ENCODE assay signal across 12 mouse cellular contexts in genomic region chr9:106355217-106355974, GRCm38 (mm10). TPM values are rescaled to one million over a fixed set of nuclear protein-coding genes. Genes with fewer than 3 reads are reported as not detected.
DNase-seq lines count a peak whose midpoint lies in the region; ATAC-seq and TF ChIP-seq lines count a peak whose summit lies in the region.
"Had no signal": no experiment of that assay in that cellular context is flagged by ENCODE, and none has a peak within 500 bp of the region (broad histone marks: within the 10 kb centered on the region; RNA-seq: fewer than 3 reads in every experiment).

No protein-coding gene starts in this region.

- H3K36me3 ChIP-seq in hindbrain, embryonic 12.5 days = no peaks in the 10 kb centered on the region
- H3K36me3 ChIP-seq in hindbrain, postnatal 0 days (ENCODE audit: insufficient read depth, low read length) = no peaks in the 10 kb centered on the region
- H3K36me3 ChIP-seq in neural tube, embryonic 13.5 days = no peaks in the 10 kb centered on the region
- no peaks in the 10 kb centered on the region for H3K36me3 ChIP-seq in neural tube, embryonic 15.5 days
- H3K36me3 ChIP-seq in limb, embryonic 11.5 days (ENCODE audit: control insufficient read depth, insufficient read depth, low read length) = no peaks in the 10 kb centered on the region; the same call in 1 of the 2 replicates
- H3K36me3 ChIP-seq: hindbrain, embryonic 13.5 days had no signal

- no peak for DNase-seq in hindbrain, postnatal 0 days (ENCODE audit: low spot score)
- no peak for DNase-seq in limb, embryonic 11.5 days (ENCODE audit: low spot score)
- no peak for DNase-seq in layer of hippocampus, postnatal 10 days (ENCODE audit: low spot score in 2 of 2)
- DNase-seq in thymus, postnatal 25 days = no peak
- DNase-seq: cerebellum, adult 8-10 months; kidney, postnatal 4 days; lung, adult 18-20 months had no signal

- H3K9me3 ChIP-seq in hindbrain, embryonic 12.5 days (replicated peaks) = no peaks in the 10 kb centered on the region
- no peaks in the 10 kb centered on the region for H3K9me3 ChIP-seq in hindbrain, postnatal 0 days (ENCODE audit: low read length)
- H3K9me3 ChIP-seq in neural tube, embryonic 13.5 days = no peaks in the 10 kb centered on the region
- H3K9me3 ChIP-seq in neural tube, embryonic 15.5 days (replicated peaks) = no peaks in the 10 kb centered on the region
- H3K9me3 ChIP-seq in limb, embryonic 11.5 days (ENCODE audit: control insufficient read depth, low read length) = no peaks in the 10 kb centered on the region
- H3K9me3 ChIP-seq: hindbrain, embryonic 13.5 days had no signal

- no peak for ATAC-seq in hindbrain, embryonic 12.5 days (ENCODE audit: low FRiP score)
- no peak for ATAC-seq in hindbrain, postnatal 0 days
- no peak for ATAC-seq in neural tube, embryonic 13.5 days (ENCODE audit: low read depth)
- ATAC-seq in neural tube, embryonic 15.5 days (ENCODE audit: low FRiP score) = no peak
- no peak for ATAC-seq in limb, embryonic 11.5 days (ENCODE audit: insufficient number of reproducible peaks, low FRiP score, low TSS enrichment, low read depth)

- no peak overlapping the region for H3K9ac ChIP-seq in hindbrain, embryonic 12.5 days
- no peak overlapping the region for H3K9ac ChIP-seq in hindbrain, postnatal 0 days (replicated peaks; ENCODE audit: low read length)
- H3K9ac ChIP-seq in neural tube, embryonic 13.5 days = no peak overlapping the region
- no peak overlapping the region for H3K9ac ChIP-seq in neural tube, embryonic 15.5 days (replicated peaks)
- H3K9ac ChIP-seq in limb, embryonic 11.5 days (ENCODE audit: low read length) = peak overlapping the region; percentile 39
- H3K9ac ChIP-seq: hindbrain, embryonic 13.5 days had no signal

- H3K4me3 ChIP-seq in hindbrain, embryonic 12.5 days = no peak overlapping the region
- H3K4me3 ChIP-seq in hindbrain, postnatal 0 days (ENCODE audit: low read length) = no peak overlapping the region
- H3K4me3 ChIP-seq in neural tube, embryonic 13.5 days = no peak overlapping the region
- no peak overlapping the region for H3K4me3 ChIP-seq in neural tube, embryonic 15.5 days (replicated peaks)
- H3K4me3 ChIP-seq in limb, embryonic 11.5 days (ENCODE audit: low read depth, low read length) = no peak overlapping the region; the same call in 1 of the 2 replicates
- H3K4me3 ChIP-seq: hindbrain, embryonic 13.5 days had no signal

- peak overlapping the region; percentile 74 for H3K27ac ChIP-seq in hindbrain, embryonic 12.5 days
- H3K27ac ChIP-seq in hindbrain, postnatal 0 days = no peak overlapping the region
- peak overlapping the region; percentile 38; the same call in 1 of the 2 replicates for H3K27ac ChIP-seq in neural tube, embryonic 13.5 days (replicated peaks)
- H3K27ac ChIP-seq in neural tube, embryonic 15.5 days (replicated peaks) = no peak overlapping the region
- peak overlapping the region; percentile 98 for H3K27ac ChIP-seq in limb, embryonic 11.5 days (replicated peaks; ENCODE audit: low read depth, low read length)

- WGBS in hindbrain, embryonic 12.5 days = 64% methylated on average over 10 of the region's 10 CpGs
- WGBS in hindbrain, postnatal 0 days = 63% methylated on average over 10 of the region's 10 CpGs
- WGBS in neural tube, embryonic 13.5 days = 69% methylated on average over 10 of the region's 10 CpGs
- 73% methylated on average over 10 of the region's 10 CpGs for WGBS in neural tube, embryonic 15.5 days
- 58% methylated on average over 10 of the region's 10 CpGs for WGBS in limb, embryonic 11.5 days

- peaks cover 26% of the 10 kb centered on the region for H3K4me1 ChIP-seq in hindbrain, embryonic 12.5 days
- no peaks in the 10 kb centered on the region for H3K4me1 ChIP-seq in hindbrain, postnatal 0 days (ENCODE audit: insufficient read depth, low read length)
- H3K4me1 ChIP-seq in neural tube, embryonic 13.5 days (replicated peaks) = peaks cover 8% of the 10 kb centered on the region
- H3K4me1 ChIP-seq in neural tube, embryonic 15.5 days = peaks cover 6% of the 10 kb centered on the region; the same call in 1 of the 2 replicates
- H3K4me1 ChIP-seq in limb, embryonic 11.5 days (ENCODE audit: control insufficient read depth, insufficient read depth, low read length) = peaks cover 76% of the 10 kb centered on the region

- no peaks in the 10 kb centered on the region for H3K27me3 ChIP-seq in hindbrain, embryonic 12.5 days
- H3K27me3 ChIP-seq in hindbrain, postnatal 0 days (ENCODE audit: insufficient read depth, low read length) = no peaks in the 10 kb centered on the region
- no peaks in the 10 kb centered on the region for H3K27me3 ChIP-seq in neural tube, embryonic 13.5 days
- H3K27me3 ChIP-seq in neural tube, embryonic 15.5 days (replicated peaks) = no peaks in the 10 kb centered on the region
- no peaks in the 10 kb centered on the region for H3K27me3 ChIP-seq in limb, embryonic 11.5 days (ENCODE audit: control insufficient read depth, insufficient read depth, low read length)
- H3K27me3 ChIP-seq: CH12.LX; hindbrain, embryonic 13.5 days had no signal

- TF ChIP-seq CTCF in hindbrain, postnatal 0 days (IDR thresholded peaks at IDR 0.05; ENCODE audit: low read depth) = no peak

- H3K4me2 ChIP-seq in hindbrain, embryonic 12.5 days (replicated peaks) = no peak overlapping the region
- no peak overlapping the region for H3K4me2 ChIP-seq in hindbrain, postnatal 0 days (ENCODE audit: low read depth, low read length)
- H3K4me2 ChIP-seq in neural tube, embryonic 13.5 days = no peak overlapping the region
- H3K4me2 ChIP-seq in neural tube, embryonic 15.5 days = no peak overlapping the region
- H3K4me2 ChIP-seq in limb, embryonic 11.5 days (ENCODE audit: low read depth, severe bottlenecking) = peak overlapping the region; percentile 31
- H3K4me2 ChIP-seq: hindbrain, embryonic 13.5 days had no signal

RNA-seq across cellular contexts. Expression of gene Dusp7, which starts 13.0 kb away (rescaled TPM):
- 25.5 and 26.9 TPM in 2 replicates for polyA plus RNA-seq in hindbrain, embryonic 12.5 days (2016; fragmentation: Nextera tagmentation; extraction: Ambion mirVana)
- total RNA-seq in hindbrain, postnatal 0 days (2014; rRNA removed) = 56.0 and 66.4 TPM in 2 replicates
- polyA plus RNA-seq in hindbrain, postnatal 0 days (2015; fragmentation: Nextera tagmentation; extraction: Ambion mirVana) = 12.7 and 13.7 TPM in 2 replicates
- 12.3 and 13.1 TPM in 2 replicates for polyA plus RNA-seq in neural tube, embryonic 13.5 days (2015; fragmentation: Nextera tagmentation; extraction: Ambion mirVana)
- 13.9 and 16.4 TPM in 2 replicates for polyA plus RNA-seq in neural tube, embryonic 15.5 days (2015; fragmentation: Nextera tagmentation; extraction: Ambion mirVana)
- polyA plus RNA-seq in limb, embryonic 11.5 days (2014; fragmentation: Nextera tagmentation; extraction: Ambion mirVana) = 63.4 and 67.4 TPM in 2 replicates
- 10 to 100 TPM; 58.7 to 64.2 TPM for total RNA-seq in layer of hippocampus, postnatal 10 days (2021)

Comparison
In these comparisons a context has a peak if more than half of its experiments do, and no peak if none do; other contexts are left out.
1. H3K27ac ChIP-seq: peak in hindbrain, embryonic 12.5 days (single experiment), neural tube, embryonic 13.5 days (single experiment) and limb, embryonic 11.5 days (single experiment); none in hindbrain, postnatal 0 days (single experiment) and neural tube, embryonic 15.5 days (single experiment).